18 mouse cellular contexts compared by ENCODE assay signal in genomic region chr11:47211531-47211930, GRCm38 (mm10).
"Had no signal": no experiment of that assay in that cellular context is flagged by ENCODE, and none has a peak within 500 bp of the region (broad histone marks: within the 10 kb centered on the region; RNA-seq: fewer than 3 reads in every experiment).

No protein-coding gene starts in this region.

- H3K27ac ChIP-seq: midbrain, embryonic 10.5 days; midbrain, embryonic 12.5 days; neural tube, embryonic 13.5 days; neural tube, embryonic 15.5 days had no signal

- DNase-seq: lung, adult 18-20 months; lung, embryonic 14.5 days; lung, postnatal 10 days; lung, postnatal 4 days; midbrain, embryonic 14.5 days; retina, postnatal 1 day; right cerebral cortex, postnatal 25 days; right cerebral cortex, postnatal 4 days; spleen, adult 18-20 months; thymus, adult 18-20 months; thymus, postnatal 14 days; thymus, postnatal 36 days had no signal

- ATAC-seq: midbrain, embryonic 16.5 days had no signal

- H3K4me3 ChIP-seq: midbrain, embryonic 10.5 days; midbrain, embryonic 12.5 days; myocyte; neural tube, embryonic 13.5 days; neural tube, embryonic 15.5 days had no signal
